Mouse (Mus musculus) retina, postnatal 7 days (tissue): Measurements from ENCODE around the gene Slc2a10.

Experiments
- DNase-seq: peaks from one replicate; pipeline ENCODE4 v3.0.0-alpha.2; 2012; ENCODE audit warnings: low read depth, low spot score

Gene Slc2a10

GRCm38 (mm10) chr2:165503259-165504203 lies at the start of gene Slc2a10:
Slc2a10 (plus strand) TSS chr2:165503787.
- DNase-seq, result no peak

DNA sequence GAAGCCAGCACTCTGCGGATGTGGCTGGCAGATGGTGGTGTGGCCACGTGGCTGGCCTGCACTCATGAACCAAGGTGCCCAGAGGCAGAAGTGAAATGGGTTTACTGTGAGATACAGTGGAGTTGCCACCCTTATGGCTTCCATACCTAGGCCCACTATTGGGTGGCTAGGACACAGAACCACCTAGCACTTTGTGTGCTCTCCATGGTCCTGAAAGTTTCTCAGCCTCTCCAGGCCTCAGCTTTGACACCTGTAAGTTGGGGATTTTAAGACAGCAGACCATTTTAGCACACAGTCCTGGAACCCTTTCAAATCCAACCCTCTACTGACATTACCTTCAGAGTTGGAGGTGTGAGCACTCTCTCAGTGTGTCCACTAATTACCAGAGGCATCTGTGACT lies 46.9 kb upstream of the Slc2a10 start:
- DNase-seq, result no peak

DNA sequence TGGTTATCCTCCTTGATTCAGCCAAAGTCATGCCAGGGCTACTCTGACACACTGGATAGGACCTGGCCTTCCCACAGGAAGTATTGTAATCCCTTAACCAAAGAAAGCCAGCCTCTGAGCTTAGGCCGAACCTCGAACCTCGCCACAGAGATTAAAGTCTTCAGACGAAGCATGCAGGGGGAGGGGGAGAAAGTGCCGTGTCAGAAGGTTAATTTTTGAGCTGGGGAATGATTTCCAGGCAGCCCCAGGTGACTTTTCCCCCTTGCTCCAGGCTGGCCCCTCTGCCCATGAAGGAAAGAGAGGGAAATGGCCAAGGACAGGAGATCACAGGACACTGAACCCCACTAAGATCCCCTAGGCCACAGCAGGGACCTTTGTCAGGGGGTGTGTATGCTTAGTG lies 45.4 kb upstream of the Slc2a10 start:
- DNase-seq, result no peak

GRCm38 (mm10) chr2:165459663-165460062 lies 43.9 kb upstream of the Slc2a10 start:
- no peak for DNase-seq

DNA sequence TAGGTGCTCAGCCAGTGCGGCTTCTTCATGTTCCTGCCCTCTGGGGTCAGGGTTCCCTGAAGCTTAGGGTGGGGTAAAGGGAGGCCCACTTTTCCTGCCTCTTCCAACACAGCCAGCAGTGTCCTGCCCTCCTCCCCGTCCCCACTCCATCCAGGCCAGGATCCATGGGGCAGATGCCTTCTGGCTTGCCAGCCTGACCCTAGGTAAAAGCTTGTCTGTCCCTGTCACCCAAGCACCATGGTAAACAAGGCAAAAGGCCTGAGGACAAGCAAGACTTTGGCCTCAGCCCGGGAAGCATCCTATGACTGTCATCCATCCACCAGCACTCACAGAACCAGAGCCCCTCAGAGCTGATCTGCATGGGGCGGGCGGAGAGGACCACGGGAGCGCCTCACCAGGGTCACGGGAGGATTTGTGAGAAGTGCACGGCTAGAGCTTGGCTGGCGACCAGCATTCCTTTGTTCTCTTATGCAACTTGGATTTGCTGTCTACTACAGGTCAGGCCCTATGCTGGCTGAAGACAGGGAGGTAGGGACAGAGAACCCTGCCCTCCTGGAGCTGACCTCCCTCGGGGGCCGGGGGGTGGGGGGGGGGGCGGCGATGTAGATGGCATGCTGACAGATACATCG lies 35.6 kb upstream of the Slc2a10 start:
- no peak for DNase-seq

DNA sequence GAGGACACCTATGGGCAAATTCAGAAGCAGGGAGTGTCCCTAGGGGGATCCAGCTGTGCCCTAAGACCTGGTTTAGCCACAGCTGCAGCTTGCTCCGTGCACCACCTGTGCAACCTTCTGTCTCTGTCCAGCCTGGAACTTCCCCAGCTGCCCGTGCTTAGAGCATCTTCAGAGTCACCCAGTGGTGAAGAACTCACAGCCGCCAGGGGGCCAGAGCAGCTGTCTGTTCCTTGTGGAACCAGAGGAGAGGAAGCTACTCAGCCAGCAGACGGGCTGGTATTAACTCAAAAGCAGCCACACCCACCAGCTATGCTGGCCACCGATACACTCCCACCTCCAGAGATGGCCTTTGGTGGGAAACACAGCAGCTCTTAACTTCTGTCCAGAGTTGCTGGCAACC lies 33.4 kb upstream of the Slc2a10 start:
- DNase-seq, result no peak

- DNase-seq, result no peak
Observed at GRCm38 (mm10) chr2:165471943-165472342, 31.6 kb upstream of the Slc2a10 start.

DNA sequence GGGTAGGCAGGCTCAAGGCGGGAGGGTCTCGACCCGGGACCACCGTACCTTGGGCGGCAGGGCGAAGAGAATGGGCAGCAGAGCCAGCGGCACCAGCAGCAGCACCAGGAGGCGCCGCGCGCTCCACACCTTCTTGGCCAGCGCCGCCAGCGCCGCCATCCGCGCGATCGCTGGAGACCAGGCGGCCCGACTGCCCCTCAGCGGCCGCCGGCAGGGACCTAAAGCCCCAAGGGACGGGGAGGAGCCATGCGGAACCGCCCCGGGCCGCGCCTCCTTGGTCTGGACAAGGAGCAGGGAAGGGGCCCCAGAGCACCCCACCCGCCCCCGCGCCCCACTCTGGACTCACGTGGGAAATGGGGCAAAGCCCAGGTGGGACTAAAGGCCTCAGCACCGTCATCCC lies 30.6 kb upstream of the Slc2a10 start, which contains the start of gene Slc13a3:
TSS of gene Slc13a3 (minus strand) at position 228 of the 400 bp plus-strand sequence.
- DNase-seq, result no peak

- no peak for DNase-seq
Observed at GRCm38 (mm10) chr2:165475412-165475811, 28.2 kb upstream of the Slc2a10 start.

DNA sequence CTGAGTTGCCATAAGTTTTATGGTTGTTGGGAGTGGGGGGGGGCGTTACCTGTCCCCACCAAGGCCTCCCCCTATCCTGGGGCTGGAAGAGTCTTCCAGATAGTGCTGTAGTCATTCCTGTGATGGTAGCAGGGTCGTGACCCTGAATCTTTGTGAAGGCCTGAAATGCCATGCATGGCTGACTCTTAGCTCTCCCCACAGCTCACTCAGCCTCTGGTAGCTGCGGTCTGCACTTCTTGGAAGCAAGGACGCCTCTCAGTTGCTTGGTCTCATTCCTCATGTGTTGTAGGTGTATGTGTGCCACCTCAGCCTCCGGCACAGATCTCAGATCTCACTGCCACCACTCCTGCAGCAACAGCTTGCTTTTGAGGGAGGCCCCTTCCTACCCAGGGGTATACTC lies 27.7 kb upstream of the Slc2a10 start:
- DNase-seq, result no peak

DNA sequence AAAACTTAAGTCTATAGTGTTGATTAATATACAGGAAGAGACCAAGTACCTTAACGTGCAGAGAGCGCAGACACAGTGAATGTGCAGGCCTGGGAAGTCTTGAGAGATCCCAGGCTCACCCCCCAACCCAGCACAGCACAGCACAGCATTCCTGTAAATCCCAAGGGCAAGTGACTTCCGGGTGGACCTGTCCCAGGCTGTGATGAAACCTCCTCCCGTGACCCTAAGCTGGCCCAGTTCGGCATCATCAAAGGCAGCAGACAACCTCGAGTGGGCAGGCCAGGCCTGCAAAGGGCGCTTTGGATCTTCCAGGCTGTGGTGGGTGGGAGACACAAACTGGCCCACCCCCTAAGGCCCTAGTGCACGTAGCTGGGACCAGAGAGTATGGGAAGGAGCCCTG lies 21.6 kb upstream of the Slc2a10 start:
- DNase-seq, result no peak

DNA sequence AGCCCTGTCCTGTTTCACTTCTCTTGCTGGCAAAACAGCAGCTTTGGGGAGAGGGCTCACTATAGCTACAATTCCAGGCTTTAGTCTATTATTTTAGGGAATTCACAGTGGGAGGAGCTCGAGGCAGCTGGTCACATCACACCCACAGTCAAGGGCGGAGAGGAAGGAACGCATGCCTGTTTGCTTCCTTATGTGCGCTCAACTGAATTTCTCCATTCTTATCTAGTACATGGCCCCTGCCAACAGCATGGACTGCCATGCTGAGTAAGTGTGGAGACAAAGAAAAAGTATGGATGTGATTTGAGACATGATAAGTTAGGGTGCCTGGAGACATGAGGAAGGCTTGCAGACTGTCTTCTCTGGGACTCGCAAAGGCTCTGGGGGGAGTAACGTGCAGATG lies 19.4 kb upstream of the Slc2a10 start:
- no peak for DNase-seq

- DNase-seq, result no peak
Observed at GRCm38 (mm10) chr2:165485826-165486225, 17.8 kb upstream of the Slc2a10 start.

DNA sequence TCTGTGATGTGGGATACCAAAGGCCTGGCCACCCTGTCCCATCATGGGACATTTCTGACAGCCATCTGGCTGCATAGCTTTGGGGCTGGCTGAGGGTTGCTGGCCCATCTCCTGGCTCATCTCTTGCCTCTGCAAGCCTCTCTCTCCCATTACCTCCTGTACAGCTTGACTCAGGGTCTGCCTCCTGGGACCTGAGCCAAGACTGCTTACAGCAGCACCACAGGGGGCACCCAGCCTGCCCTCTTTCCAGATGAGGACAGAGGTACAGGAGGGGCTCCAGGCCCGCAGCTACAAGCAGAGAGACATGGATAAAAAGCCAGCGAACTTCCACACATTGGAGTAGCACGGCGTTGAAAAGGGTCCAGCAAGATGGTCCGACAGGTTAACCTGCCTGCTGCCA lies 17.2 kb upstream of the Slc2a10 start:
- no peak for DNase-seq

- DNase-seq, result peak; percentile 47
Observed at GRCm38 (mm10) chr2:165486881-165487535, 16.6 kb upstream of the Slc2a10 start.

DNA sequence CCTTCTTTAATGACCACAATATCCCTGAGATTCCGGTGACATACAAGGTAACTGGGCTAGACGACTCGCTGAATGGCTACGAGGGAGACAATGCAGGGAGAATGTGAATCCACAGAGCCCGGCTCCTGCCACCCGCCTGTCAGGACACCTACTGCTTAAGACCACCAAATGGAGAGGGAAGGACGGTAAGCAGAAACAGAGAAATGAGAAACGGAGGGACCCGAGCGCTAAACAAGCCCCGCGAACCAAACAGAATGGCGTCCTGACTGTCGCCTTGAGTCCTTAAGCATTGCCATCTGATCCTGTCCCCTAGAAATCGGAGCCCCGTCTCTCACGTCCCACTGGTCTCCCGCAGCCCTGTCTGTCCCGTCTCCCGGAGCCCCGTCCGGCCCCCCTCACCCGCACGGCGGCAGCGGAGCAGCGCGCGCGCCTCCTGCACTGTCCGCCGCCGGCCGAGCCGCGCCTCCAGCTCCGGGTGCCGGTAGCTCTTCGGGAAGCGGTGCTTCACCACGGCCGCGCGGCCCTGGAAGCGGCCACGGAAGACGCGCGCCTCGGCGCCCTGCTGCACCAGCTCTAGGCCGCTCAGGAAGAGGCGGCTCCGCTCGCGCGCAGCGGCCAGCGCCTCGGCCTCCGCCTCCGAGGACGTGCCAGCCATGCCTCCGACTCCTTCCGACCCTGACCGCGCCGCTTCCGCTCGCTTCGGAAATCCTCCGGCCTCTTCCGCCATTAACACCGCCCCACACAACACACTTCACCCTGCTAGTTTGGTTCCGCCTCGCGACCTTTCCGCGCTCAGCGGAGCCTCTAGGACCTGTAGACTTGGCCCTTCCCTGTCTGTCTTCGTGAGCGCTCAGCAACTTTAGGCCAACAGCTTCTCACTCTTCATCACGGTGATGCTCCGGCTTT lies 10.7 kb upstream of the Slc2a10 start, which contains the start of gene Trp53rka:
TSS of gene Trp53rka (minus strand) at position 677 of the 906 bp plus-strand sequence.
- DNase-seq, result peak; percentile 64

DNA sequence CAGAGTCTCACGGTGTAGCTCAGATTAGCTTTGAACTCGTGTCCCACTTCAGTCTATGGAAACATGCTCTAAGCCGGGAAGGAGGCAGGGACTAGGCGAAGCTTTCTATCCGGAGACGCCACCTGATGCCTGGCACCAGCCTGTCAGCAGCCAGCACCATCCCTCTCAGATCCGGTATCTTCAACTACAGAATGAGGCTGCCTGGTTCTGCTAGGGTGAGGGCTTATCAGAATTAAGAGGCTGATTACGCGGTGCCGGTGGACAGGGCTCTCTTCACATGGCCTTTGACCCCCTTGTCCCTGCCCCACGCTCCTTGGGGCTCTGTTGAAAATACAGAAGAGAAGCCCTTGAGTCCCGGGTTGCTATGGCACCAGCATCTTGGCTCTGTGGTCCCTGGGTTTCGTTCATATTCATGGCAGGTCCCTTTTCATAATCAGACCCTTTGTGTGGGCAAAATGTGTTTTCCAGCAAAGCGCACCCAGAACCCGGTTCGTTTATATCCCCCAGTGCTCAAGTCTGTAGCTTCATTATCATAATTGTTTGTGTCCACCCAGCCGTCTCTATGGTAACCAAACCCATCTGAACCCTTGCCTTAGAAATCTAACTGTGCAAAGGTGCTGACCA lies 9.9 kb upstream of the Slc2a10 start:
- DNase-seq, result no peak

- no peak for DNase-seq
Observed at GRCm38 (mm10) chr2:165494495-165494894, 9.1 kb upstream of the Slc2a10 start.

DNA sequence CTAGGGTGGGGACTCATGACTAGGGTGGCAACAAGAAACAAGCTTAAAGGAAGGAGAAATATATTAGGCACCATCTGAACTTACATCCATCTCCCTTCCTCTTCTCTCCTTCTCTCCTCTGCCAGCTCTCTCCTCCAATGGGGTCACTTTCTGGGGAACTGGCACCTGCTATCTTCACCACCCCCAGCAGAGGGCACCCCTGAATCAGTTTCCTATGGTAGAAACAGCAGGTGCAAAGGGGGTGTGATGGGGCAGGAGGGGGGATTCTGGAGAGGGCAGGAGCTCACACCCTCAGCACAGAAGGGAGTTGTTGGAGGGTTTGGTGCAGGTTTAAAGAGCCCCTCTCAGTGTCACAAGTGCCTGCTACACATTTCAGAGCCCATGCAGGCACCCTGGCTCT lies 7.3 kb upstream of the Slc2a10 start:
- DNase-seq, result no peak

DNA sequence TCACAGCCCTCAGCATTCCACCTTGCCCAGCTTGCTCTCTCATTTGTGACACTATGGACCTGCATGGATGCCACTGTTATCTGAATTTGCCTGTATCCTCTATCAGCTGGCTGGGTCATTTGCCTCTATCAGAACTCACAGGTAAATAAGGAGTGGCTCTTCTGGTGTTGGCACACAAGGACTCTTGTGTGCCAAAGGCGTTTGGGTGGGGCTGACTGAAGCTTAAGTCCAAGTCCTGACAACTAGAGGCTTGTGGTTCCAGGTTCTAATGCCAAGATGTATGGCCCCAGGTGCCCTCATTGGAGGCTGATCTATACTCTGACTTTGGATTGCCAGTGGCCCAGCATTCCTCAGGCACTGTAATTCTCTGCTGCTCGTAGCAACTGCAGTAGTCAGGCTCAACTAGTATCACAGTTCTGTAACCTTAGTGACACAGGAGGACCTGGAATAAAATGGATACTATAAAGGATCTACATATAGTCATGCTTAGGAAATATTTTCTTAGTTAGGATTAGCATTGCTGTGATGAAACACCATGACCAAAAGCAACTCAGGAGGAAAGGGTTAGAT lies 5.8 kb upstream of the Slc2a10 start:
- DNase-seq, result no peak
